Mouse (Mus musculus) megakaryocyte, embryonic 14.5 days (primary cell): ENCODE results near the gene Nsg1. TPM values are rescaled to one million over a fixed set of nuclear protein-coding genes. Genes with fewer than 3 reads are reported as not detected.

Experiments used
- H3K27me3 ChIP-seq: replicated peaks from 2 replicates; pipeline ENCODE3; 2012; ENCODE audit warnings: inconsistent platforms
- H3K36me3 ChIP-seq: replicated peaks from 2 replicates; pipeline ENCODE3; 2012; ENCODE audit warnings: low read length, inconsistent platforms, mixed read lengths
- H3K4me1 ChIP-seq: 2 replicates; pipeline ENCODE4 v1.6.1; 2012; ENCODE audit warnings: inconsistent platforms
- H3K4me3 ChIP-seq: replicated peaks from 2 replicates; pipeline ENCODE3; 2012; ENCODE audit warnings: moderate library complexity, mild to moderate bottlenecking, inconsistent platforms
- H3K9me3 ChIP-seq: 2 replicates; pipeline ENCODE4 v1.6.1; 2012; ENCODE audit warnings: inconsistent platforms
- FLI1 ChIP-seq: IDR thresholded peaks from 2 replicates; pipeline ENCODE4 v1.6.1; 2012; ENCODE audit warnings: low read length, inconsistent platforms, mixed read lengths
- GATA1 ChIP-seq: IDR thresholded peaks from 3 replicates; pipeline ENCODE4 v1.6.1; 2012; ENCODE audit warnings: mixed read lengths, low read length, inconsistent platforms, borderline replicate concordance
- polyA plus RNA-seq: library from polyadenylated mRNA; stranded (reverse); fragments of >175 nt; gene quantifications from 2 replicates; pipeline ENCODE4 v1.2.3, GENCODE M21; 2012; ENCODE audit warnings: low replicate concordance; ENCODE audit not compliant: insufficient read depth

Gene Nsg1
- polyA plus RNA-seq, 1 experiment, result not detected

GRCm38 (mm10) chr5:38114526-38114925, 45.2 kb downstream of the Nsg1 start:
- H3K27me3 ChIP-seq, result no peaks in the 10 kb centered on the region
- H3K4me1 ChIP-seq, result no peaks in the 10 kb centered on the region
- H3K36me3 ChIP-seq, result peaks cover 82% of the 10 kb centered on the region
- TF ChIP-seq GATA1 (no peak), FLI1 (no peak)
- H3K9me3 ChIP-seq, result no peaks in the 10 kb centered on the region
- H3K4me3 ChIP-seq, result no peak overlapping the region

GRCm38 (mm10) chr5:38106807-38107206, 52.9 kb downstream of the Nsg1 start:
- Histone ChIP-seq H3K9me3 (no peaks in the 10 kb centered on the region), H3K27me3 (no peaks in the 10 kb centered on the region), H3K4me3 (no peak overlapping the region), H3K36me3 (peaks cover 86% of the 10 kb centered on the region), H3K4me1 (no peaks in the 10 kb centered on the region)
- TF ChIP-seq GATA1 (no peak), FLI1 (no peak)

GRCm38 (mm10) chr5:38106080-38106697, 53.5 kb downstream of the Nsg1 start:
- no peak overlapping the region for H3K4me3 ChIP-seq
- no peaks in the 10 kb centered on the region for H3K9me3 ChIP-seq
- no peak for TF ChIP-seq GATA1
- TF ChIP-seq FLI1, result no peak
- peaks cover 79% of the 10 kb centered on the region for H3K36me3 ChIP-seq
- no peaks in the 10 kb centered on the region for H3K27me3 ChIP-seq
- H3K4me1 ChIP-seq, result no peaks in the 10 kb centered on the region

GRCm38 (mm10) chr5:38102945-38103344, 56.8 kb downstream of the Nsg1 start:
- Histone ChIP-seq H3K4me1 (no peaks in the 10 kb centered on the region), H3K4me3 (no peak overlapping the region), H3K9me3 (no peaks in the 10 kb centered on the region), H3K27me3 (no peaks in the 10 kb centered on the region), H3K36me3 (peaks cover 53% of the 10 kb centered on the region)
- no peak for TF ChIP-seq FLI1
- TF ChIP-seq GATA1, result no peak

GRCm38 (mm10) chr5:38099139-38099676, 60.5 kb downstream of the Nsg1 start:
- Histone ChIP-seq H3K9me3 (no peaks in the 10 kb centered on the region), H3K4me3 (no peak overlapping the region), H3K4me1 (no peaks in the 10 kb centered on the region), H3K27me3 (no peaks in the 10 kb centered on the region), H3K36me3 (peaks cover 36% of the 10 kb centered on the region)
- TF ChIP-seq FLI1, result no peak
- TF ChIP-seq GATA1, result no peak

- no peaks in the 10 kb centered on the region for H3K27me3 ChIP-seq
- H3K4me1 ChIP-seq, result no peaks in the 10 kb centered on the region
- H3K36me3 ChIP-seq, result peaks cover 21% of the 10 kb centered on the region
- no peak overlapping the region for H3K4me3 ChIP-seq
- H3K9me3 ChIP-seq, result no peaks in the 10 kb centered on the region
- TF ChIP-seq GATA1 (no peak), FLI1 (no peak)
Measured at GRCm38 (mm10) chr5:38097501-38098093, 62.1 kb downstream of the Nsg1 start.

GRCm38 (mm10) chr5:38094331-38094730, 65.4 kb downstream of the Nsg1 start:
- Histone ChIP-seq H3K36me3 (peaks cover 20% of the 10 kb centered on the region), H3K4me3 (no peak overlapping the region)

GRCm38 (mm10) chr5:38091966-38092304, 67.8 kb downstream of the Nsg1 start:
- Histone ChIP-seq H3K4me3 (no peak overlapping the region), H3K4me1 (peaks cover 9% of the 10 kb centered on the region), H3K9me3 (no peaks in the 10 kb centered on the region), H3K36me3 (peaks cover 17% of the 10 kb centered on the region), H3K27me3 (no peaks in the 10 kb centered on the region)
- TF ChIP-seq GATA1, result no peak
- no peak for TF ChIP-seq FLI1

More at GRCm38 (mm10) chr5:38094331-38094730, 65.4 kb downstream of the Nsg1 start:
- no peaks in the 10 kb centered on the region for H3K9me3 ChIP-seq
- no peak for TF ChIP-seq FLI1
- TF ChIP-seq GATA1, result no peak
- H3K27me3 ChIP-seq, result no peaks in the 10 kb centered on the region
- peaks cover 9% of the 10 kb centered on the region for H3K4me1 ChIP-seq

GRCm38 (mm10) chr5:38091046-38091965, 68.4 kb downstream of the Nsg1 start:
- H3K27me3 ChIP-seq, result no peaks in the 10 kb centered on the region
- H3K9me3 ChIP-seq, result no peaks in the 10 kb centered on the region
- peaks cover 9% of the 10 kb centered on the region for H3K4me1 ChIP-seq
- H3K4me3 ChIP-seq, result no peak overlapping the region
- H3K36me3 ChIP-seq, result peaks cover 12% of the 10 kb centered on the region
- no peak for TF ChIP-seq GATA1
- no peak for TF ChIP-seq FLI1
